Mouse (Mus musculus) 3134 (cell line): Measurements from ENCODE around the gene 1110008L16Rik.
A peak's percentile ranks its signal among the peaks of the same experiment; 100 is the strongest.
"Not testable (repeated sequence)": the region's sequence is repeated elsewhere in the genome, so short reads cannot be mapped to it uniquely, and the experiment has no call there.

ENCODE experiments used
- DNase-seq: peaks from one replicate; pipeline ENCODE4 v3.0.0-alpha.2; 2011; ENCODE audit warnings: low spot score; ENCODE audit not compliant: insufficient read length; ENCODE audit errors: extremely low read depth

1110008L16Rik gene

DNA sequence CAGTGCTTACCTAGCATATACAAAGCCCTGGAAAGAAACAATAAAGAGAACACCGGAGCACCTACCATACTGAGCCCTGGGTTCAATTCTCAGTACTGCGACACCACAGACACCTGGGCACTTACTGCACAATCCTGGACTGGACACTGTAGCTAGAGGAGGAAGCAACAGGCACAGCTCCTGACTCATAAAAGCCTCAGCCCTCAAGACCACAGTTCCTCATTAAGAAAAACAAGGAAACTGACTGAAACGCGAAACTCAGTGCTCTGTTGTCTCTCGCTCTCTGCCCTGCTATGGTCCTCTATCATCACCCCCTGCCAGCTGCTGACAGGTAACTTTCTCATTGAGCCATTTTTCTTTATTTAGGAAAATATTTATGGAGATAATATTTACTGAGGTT lies at the start of gene 1110008L16Rik:
TSS of gene 1110008L16Rik (plus strand) at position 242 of the 400 bp plus-strand sequence.
- DNase-seq = no peak

DNA sequence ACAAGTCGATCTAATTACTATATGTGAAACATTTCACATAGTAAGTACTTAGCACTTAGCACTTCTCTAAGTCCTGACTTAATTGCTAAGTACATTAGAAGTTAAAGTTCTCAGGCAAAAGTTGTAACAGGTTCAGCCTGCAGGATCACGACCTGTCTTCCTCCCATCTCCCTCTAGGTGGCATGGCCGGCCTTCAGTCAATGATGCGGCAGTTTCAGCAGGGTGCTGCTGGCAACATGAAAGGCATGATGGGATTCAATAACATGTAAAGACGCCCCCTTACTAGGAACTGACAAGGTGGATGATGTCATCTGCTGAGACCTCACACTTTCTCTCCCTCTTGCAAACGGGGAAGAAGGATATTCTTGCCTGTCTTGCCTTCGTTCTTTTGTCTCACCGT lies 37.4 kb upstream of the 1110008L16Rik start:
- DNase-seq = not testable (repeated sequence)

DNA sequence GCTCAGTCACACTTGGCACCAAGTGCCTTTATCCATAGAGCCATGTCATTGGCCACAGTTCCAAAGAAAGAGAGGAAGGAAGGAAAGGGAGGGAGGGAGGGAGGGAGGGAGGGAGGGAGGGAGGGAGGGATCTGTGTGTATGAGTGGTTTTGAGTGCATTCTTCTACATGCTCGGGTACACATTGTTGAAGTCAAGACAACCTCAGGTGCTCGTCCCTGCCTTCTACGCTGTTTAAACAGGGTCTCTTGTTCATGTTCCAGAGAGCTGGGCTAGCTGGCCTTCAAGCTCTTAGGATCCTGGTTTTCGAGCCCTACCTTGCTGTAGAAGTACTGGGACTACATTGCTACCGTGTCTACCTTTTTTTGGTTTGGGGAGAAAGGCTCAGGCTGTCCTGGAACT lies 36.0 kb upstream of the 1110008L16Rik start:
- DNase-seq = not testable (repeated sequence)

DNA sequence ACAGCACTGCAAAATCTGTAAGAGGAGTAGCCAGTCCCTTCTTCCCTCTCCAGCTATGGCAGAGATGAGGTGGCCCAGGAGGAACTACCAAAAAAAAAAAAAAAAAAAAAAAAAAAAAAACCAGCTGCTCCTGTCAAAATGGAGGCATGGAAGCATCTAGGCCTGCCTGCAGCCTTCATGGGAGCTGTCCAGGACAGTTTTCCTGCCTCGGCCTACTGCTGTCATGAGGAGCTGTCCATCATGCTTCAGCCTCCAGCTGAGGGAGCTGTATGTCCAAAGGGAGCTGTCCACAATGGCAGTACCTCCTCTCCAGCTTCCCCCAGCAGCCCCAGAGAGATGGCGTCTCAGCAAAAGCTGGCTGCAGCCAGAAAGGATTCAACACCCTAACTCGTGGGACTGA lies 27.1 kb upstream of the 1110008L16Rik start:
- DNase-seq = no peak

DNA sequence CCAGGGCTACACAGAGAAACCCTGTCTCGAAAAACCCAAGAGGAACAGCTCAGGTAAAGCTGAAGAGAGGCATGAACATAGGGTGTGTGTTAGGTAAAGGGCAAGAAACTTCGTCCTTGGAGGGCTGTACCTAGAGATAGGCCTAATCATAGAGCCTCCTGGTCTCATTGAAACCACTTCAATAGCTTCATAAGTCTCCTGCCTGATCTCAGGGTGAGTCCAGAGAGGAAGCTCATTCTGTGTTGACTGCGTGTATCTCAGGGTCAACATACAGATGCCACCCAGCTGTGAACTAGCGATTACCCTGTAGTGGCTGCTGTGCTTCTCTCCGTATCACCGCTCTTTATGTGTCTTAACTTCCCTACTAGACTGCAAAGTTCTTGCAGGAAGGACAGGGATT lies 21.8 kb upstream of the 1110008L16Rik start:
- DNase-seq = not testable (repeated sequence)

DNA sequence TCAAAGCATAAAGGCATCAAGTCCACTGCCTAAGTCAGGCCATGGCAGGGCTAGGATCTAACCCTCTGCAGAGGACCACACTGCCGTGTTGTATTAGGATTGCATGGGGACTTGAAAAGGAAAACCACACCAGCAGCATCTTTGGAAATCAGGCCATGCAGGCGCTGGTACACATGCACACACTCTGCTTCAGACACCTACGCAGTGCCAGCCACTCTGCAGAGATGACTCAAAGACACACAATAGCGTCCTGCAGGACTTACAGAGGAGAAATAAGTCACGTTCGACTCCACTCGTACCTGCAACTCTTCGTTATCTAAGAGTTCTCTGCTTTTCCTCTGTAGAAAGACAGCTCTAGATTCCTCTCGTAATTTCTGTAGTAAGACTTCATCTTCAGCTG lies 1.3 kb upstream of the 1110008L16Rik start:
- no peak for DNase-seq

DNA sequence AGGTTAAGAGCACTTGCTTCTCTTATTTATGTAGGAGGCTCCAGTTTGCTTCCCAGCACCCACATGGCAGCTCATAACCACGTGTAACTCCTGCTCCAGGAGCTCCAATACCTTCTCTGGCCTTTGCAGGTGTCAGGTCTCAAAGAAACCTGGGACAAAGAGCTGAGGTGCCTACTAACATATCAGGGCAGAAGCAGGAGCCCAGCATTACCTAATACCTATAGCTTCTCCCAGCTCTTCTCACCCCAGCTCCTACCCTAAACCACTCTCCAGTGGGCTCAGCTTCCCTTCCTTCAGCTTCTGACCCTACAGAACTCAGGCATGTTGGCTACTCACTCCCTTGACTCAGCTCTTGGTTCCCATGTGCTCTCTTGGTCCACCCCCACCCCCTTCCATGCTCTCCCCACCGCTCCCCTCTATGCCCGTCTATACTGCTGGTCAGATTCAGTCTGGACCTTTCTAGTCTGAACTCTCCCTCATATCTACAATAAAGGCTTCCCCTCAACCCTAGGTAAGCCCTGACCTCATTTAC lies 1.5 kb downstream of the 1110008L16Rik start:
- DNase-seq = no peak

DNA sequence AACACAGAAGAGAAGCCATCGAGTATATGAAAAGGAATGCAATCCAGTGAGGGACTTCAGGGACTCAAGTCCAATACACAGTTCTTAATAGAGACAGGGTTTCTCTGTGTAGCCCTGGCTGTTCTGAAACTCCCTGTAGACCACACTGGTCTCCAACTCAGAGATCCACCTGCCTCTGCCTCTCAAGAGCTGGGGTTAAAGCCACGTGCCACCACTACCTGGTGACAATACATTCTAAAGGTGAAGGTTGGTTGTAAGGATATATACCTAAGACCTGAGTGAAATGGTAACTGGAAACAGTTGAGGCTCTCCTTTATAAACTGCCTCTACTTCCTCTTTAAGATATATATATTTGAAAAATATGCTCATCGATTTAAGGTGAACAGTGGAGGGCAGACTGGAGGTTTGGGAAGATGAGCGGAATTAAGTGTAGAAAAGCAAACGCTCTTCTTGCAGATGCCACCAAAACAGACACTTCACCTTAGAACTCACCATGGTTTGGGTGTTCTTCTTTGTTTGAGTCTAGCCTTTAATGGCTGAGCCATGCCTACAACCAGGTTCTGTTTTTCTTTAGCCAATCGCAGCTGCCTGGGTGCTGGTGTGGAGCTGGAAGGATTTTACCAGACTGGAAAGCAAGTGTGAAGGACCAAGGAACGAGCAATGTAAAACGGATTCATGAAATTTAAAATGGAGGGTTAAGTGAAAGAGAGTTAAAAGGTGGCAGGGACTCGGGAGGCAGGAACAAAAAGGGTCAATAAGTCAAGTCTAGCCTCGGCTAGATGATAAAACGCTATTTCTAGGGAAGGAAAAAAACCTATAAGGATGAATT lies 2.3 kb downstream of the 1110008L16Rik start:
- no peak for DNase-seq

DNA sequence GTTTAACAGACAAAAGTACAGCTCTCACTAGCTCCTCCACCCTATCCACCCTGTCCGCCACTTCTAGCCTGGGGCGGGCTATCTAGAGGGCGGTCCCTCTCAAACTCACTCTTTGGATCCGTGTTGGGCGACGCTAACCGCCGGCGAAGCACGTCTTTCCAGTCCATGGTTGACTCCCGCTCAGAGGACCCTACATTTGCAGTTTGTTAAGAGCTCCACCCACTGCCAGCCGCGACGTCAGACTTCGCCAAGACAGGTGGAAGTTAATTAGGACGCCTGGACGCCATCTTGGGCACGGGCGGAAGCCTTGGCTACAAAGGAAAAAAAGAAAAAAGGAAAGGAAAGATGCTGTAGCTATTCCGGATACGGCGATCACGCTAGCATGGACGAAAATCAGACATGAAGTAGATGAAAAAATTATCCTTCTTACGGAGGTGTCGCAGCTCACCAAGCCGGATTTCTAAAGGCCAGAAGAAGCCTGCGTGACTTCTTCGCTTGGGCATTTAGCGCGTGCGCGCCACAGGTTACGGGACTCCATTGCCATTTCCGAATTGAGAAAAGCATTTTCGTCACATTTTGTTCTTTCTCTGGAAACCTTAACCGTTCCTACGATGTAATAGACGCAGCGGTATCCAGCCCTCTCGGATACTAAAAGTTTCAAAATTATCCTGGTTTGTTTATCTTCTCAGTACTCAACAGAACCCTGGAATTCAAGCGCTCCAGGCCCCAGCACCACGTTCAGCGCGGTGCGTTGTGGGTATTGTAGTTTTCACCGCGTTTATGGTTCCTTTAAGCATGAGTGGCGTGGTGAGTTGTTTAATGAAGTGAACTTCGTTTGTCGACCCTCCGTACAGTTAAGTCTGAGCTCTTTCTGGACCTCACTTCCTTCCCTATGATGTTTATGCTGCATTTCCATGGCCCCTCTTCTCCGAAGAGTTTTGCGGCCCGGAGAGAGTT lies 3.4 kb downstream of the 1110008L16Rik start, which contains the start of gene Ppp2r3c:
TSS of gene Ppp2r3c (minus strand) at position 514 of the 957 bp plus-strand sequence.
- DNase-seq = peak; percentile 87

DNA sequence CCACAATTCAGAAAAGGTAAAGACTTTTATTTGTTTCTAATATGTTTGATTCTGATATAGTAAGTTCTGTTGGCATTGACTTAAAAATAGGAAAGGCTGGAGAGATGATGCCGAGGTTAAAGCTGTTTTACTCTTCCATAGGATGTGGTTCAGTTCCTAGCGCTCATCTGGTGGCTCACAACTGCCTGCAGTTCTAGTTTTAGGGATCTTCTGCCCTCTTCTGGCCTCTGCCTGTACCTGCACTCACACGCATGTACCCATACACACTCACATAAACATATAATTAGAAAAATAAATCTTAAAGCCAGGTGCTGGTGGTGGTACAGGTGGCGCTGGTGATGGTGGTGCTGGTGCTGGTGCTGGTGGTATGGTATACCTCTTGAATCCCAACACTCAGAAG lies 7.0 kb downstream of the 1110008L16Rik start:
- DNase-seq = no peak

DNA sequence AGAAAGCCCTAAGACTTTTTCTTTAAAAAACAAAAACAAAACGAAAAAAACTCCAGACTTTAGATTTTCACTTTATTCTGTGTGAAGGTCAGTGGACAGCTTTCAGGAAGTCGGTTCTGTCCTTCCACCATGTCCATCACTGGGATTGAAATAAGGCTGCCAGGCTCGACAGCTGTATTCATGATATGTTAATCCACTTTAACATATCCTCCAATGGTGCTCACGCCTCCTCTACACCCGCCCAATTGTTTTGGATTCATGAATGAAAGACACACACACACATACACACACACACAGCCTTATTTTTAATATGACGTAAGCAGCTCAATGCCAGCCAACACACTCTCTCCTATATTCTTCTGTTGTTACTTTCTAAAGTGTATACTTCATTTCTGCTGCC lies 8.2 kb downstream of the 1110008L16Rik start:
- no peak for DNase-seq

DNA sequence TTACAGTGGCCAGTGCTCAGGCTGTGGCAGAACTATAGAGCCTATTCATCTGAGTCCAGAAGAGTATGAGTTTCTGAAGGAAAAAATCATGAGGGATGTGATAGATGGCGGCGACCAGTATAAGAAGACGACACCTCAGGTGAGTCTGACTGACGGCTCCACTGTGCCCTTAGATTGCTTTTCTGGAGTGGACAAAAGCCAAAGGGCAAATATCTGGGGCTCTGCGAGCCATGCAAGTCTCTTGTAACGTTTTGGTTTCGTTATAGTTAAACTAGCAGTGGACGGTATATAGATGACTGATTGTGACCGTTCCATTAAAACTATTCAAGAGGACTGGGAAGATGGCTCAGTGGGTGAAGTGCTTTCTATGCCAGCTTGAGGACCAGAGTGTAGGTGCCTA lies 9.4 kb downstream of the 1110008L16Rik start:
- no peak for DNase-seq

DNA sequence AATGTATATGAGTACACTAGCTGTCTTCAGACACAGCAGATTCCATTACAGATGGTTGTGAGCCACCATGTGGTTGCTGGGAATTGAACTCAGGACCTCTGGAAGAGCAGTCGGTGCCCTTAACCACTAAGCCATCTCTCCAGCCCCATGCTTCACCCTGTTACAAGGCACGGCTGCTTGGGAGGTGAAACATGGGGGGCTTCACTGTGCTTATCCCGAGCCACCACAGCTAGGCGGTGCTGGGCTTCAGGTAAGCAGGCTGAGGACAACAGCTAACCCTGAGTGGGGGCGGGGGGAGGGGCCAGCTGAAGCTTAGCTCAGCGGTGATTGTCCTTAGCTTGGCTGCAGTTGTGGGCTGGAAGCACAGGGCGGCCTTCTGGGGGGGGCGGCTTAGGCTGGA lies 10.1 kb downstream of the 1110008L16Rik start:
- DNase-seq = no peak

DNA sequence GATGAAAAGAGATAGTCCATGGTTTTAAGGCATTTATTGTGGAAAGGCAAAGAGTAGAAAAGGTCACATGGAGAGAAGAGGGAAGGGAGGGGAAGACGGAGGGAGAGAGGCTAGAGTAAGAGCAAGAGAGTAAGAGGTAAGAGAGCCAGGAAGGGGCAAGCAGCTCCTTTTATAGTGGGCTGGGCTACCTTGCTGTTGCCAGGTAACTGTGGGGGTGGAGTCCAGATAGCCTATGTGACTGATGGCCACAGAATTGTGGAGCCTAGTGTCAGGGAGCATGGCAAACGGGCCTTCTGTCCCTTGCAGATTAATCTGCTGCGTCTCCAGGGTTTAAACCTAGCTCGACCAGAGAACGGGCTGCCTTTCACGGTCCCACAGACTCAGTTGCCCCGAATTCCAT lies 12.5 kb downstream of the 1110008L16Rik start:
- no peak for DNase-seq

DNA sequence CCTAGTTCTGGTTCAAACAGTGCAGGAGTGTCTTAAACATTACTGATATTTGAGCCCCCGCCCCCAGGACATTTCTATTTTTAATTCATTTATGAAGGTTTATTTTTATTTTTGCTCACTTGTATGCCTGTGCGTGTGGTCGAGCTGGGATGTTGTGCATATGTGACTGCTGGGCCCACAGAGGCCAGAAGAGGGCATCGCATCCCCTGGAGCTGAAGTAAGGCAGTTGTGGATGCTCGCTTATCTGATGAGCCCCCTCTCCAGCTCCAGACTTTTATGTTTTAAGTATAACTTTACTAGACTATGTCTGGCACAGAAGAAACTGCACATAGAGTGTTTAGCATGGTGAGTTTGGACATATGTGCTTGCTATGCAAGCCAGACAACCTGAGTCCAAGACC lies 14.5 kb downstream of the 1110008L16Rik start:
- DNase-seq = no peak

DNA sequence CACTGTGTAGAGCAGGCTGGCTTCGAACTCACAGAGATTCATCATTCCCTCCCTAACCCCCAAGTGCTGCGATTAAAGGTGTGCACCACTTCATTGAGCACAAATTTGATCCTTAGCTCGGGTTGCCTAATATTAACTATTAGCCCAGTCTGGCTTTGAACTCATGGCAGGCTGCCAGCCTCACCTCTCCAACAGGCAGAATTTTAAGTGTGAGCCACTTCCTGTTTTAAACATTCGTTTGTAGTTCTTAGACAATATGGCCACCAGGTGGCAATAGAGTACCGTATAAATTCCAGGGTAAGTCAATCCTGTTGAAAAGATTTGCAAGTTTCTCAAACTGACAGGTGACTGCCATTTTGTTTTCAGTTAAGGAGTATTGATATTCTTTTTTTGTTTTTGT lies 15.8 kb downstream of the 1110008L16Rik start:
- peak; percentile 28 for DNase-seq

DNA sequence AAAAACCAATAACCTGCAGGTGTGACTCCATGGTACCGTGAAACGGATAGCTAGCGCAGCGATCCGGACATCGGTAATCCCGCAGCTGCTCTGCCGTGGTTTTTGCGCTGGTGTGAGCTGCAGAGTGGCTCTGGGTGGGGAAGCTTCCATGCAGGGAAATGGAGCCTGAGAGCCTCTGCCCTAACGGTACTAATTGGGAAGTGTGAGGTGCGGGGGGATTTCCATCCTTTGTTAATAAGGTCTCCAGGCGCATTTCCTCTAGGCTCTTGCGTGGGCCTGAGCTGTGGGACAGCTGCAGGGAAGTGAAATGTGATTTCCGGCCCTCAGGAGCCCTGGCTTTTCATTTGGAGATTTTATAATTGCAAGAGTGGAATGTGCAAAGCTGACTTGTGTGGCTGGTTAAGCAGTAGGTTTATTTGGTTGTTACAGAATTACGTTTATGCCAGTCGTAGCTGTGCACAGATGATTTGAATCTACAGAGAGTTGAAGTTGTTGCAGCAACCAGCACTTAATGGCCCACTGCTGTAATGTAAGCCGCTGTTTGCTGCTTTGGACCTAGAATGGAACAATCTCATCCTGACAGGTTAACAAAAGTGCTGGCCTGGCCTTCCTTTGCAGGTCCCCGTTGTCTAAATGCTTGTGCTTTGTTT lies 22.4 kb downstream of the 1110008L16Rik start:
- no peak for DNase-seq

DNA sequence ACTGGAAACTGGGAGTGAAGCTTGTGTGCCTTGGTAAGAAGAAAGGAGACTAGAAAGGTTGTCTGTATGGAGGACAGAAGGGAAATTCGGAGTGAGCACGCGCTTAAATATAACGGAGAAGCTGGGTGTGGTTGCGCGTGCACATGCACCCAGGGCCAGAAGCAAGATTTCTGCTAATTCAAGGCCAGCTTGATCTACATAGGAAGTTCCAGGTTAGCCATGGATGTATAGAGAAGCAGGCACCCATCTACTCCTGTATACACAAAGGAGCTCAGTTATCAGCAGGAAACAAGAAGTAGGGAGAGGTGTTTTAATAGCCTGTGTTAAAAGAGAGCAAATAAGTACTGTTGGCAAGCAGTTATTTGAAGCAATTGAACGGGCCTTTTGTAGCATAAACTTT lies 26.3 kb downstream of the 1110008L16Rik start:
- no peak for DNase-seq

DNA sequence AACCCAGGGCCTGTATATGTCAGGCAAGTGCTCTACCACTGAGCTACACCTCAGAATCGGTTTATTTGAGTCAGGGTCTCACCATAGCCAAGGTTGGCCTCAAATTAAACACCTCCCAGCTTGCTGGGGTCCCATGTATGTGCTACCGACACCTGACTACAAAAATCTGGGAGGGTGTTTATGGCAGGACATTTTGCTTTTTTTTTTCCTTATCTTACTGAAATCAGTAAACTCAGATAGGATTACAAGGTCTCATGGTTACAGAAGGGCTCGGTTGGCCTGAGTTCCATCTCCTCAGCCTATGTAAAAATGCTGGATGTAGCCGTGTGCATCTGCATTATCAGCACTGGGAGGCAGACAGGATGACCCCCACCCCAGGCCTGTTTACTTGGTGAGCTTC lies 29.4 kb downstream of the 1110008L16Rik start:
- no peak for DNase-seq

DNA sequence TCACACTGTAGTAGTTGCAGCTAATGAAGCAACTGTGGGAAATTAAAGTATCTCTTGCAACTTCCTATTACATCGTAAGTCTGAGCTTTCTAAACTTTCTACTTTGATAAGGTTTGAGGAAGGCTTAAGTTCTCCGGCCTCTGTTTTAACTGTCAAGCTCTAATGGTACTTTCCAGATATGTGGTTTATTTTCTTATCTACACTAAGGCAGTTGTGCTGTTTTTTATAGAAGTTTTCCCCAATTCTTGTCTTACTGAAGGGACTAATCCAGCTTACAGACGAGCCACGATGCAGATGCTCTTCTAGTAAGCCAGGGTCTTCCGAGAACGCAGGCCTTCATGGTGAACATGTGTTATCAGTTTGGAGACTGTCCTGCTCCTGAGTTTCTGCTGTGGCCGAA lies 30.0 kb downstream of the 1110008L16Rik start:
- no peak for DNase-seq

DNA sequence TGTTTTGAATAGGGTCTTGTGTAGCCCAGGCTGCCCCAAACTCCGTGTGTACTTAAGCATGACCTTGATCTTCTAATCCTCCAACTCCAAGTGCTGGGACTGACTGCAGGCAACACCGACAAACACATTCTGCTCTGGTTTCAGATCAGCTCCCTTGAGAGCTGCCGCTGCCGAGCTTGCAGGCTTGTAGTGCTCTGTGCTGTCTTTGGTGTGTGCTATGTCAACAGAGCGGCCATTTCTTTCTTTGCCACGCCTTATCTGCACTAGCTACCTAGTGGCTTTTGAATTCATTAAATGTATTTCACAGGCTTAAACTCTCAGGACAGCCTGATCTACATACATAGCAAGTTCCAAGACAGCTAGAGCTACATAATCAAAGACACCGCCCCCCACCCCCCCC lies 34.3 kb downstream of the 1110008L16Rik start:
- DNase-seq = no peak
